Mouse (Mus musculus) layer of hippocampus, adult 9-10 months (tissue): ENCODE data around the gene Gtpbp8.

Source experiments
- DNase-seq: peaks from one replicate; pipeline ENCODE4 v3.0.0; 2022; ENCODE audit warnings: low spot score

Gene Gtpbp8

DNA sequence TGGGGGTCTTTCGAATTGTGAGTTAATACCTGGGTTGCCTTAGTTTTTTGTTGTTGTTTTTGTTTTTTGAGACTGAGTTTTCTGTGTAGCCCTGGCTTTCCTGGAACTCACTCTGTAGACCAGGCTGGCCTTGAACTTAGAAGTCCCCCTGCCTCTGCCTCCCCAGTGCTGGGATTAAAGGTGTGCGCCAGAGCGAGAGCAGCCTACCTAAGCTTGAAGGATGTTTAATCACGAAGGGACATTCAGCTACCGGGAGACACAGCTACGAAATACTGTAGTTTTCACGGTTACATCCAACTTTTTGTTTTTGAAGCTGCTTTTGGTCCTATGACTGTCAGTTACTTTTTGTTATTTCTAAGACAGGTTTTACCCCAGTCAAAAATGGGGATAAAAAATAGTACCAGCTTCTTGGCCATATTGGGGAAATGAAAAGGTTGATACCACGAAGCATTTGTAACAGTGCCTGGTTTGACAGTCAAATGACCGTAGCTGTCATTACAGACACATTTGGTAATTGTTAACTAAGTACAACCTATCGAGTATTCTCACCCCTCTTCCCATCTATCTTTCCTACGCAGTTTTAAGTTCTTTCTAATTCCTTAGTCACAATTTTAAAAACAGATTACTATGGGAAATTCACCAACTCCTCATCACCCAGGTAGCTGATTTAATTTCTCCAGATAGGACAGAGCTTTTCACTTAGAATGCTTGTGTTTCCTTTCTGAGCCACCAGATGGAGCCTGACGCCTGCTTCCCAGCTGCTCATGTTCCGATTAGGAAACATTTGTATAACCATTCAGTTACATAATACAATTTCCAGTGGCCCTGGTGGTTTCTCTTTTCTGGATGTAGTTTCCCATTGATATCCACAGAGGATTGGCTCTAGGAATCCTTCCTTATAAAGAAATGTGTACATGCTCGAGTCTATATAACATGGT lies 20.6 kb downstream of the Gtpbp8 start:
- DNase-seq = peak; percentile 89

DNA sequence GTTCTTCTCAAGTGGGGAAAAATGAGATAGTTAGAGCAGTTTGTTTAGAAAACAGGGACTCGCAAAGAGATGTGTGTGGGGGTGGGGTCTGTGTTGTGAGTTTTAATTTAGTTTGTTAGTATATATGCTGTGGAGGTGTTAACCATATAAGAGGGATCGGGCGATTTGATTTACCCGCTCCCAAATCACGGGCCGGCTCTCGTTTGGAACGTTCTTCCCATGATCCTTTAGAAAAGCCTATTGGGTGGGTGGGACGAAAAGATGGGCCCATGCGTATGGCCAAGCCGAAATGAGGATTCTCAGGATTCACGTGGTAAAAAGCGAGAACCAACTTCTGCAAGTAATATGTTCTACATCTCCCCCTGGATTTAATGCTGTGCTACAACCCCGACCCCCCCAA lies 21.3 kb downstream of the Gtpbp8 start:
- DNase-seq = no peak

DNA sequence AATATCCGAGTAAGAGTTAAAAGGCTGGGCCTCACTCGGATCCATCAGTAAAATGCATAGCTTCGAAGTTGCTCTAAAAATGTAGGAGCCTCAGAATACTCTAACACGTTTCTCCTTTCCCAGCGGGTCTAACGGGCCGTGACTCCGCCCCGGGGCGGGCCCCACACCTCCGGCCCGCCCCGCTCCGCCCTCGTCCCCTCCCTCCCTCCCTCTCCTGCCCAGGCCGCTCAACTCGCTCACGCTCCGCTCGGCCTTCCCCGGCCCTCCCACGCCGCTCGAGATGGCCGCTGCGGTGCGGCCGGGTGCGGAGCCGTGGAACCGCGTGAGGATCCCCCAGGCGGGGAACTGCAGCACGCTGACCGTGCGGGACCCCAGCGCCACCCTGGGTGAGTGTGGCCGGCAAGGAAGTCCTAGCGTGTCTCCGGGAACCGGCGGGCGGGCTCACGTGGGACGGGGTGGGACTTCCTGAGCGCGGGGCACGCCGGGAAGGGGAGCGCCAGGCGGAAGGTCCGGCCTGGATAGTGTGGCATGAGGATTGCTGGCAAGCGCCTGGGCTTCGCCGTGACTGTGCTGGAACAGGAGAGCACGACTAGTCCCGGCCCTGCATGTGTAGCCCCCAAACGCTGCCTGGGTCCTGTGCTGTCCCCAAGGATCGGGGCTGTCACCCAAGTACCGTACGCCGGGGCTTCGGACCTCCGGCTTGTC lies 21.9 kb downstream of the Gtpbp8 start, which contains the start of gene Nepro:
Gene Nepro, plus strand, starts transcription at position 219 of the 705 bp plus-strand sequence.
- peak; percentile 93 for DNase-seq

DNA sequence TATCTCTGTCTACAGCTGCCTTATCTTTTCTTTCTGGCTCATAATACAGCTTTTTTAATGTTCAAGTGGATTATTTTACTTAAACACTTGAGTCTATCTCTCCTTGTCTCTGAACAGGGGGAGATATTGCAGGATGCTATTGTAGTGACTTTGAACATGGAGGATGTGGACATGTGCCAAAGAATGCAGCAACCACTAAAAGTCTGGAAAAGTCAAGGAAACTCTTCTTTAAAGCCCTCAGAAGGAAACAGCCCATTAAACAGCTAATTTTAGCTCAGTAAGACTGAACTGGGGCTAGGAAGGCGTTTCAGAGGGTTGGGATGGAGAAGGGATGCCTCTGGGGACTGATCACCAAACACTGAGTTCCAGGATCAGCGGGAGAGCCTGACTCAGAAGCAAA lies 23.5 kb downstream of the Gtpbp8 start:
- no peak for DNase-seq

DNA sequence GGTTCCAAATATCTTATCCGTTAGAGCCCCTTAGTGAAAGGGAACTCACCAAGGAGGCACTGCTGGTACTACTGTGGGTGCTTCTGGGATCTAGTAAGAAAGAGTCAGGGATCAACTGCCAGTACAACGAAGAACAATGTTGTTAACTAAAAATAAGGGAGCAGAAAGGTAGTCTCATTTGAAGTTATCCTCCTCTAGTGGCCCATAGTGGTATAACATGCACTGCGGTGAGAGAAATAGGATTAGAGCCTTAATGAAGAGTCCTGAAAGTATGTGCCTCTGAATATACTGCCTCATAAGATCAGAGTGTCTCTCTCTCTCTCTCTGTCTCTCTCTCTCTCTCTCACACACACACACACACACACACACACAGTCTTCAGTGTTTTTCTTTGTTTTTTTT lies 25.6 kb downstream of the Gtpbp8 start:
- no peak for DNase-seq

DNA sequence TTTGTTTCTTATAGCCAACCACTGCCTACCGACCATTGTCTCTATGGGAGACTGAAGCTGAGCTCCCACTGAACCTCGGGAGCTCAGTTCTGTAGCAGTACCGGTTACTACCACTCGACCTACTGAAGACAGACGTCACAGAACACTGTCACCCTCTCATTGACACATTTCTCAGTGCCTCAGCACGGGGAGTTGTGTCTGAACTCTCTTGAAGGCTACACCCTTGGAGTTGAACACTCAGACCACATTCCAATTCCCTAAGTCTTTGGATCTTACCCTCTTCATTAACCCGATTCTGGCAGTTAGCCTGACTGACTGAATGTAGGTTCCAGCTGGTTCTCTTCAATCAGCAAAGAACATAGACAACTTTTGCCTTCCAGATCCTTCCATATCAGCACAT lies 26.8 kb downstream of the Gtpbp8 start:
- no peak for DNase-seq

DNA sequence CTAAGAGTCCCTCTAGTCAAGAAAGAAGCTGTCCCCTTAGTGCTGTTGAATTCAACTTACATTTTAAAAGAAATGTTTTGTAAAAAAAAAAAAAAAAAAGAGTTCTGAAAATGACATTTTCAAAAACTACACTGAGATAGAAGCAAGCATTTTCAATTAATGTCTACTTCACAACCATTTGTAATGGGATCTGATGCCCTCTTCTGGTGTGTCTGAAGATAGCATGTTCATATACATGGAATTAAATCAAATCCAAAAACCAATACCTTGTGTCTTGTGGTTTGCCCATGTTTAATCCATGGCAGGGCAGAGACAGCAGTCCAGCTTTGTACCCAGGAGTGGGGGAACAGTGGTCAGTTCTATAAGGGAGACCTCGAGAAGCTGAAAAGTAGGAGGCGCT lies 28.3 kb downstream of the Gtpbp8 start:
- DNase-seq = no peak

DNA sequence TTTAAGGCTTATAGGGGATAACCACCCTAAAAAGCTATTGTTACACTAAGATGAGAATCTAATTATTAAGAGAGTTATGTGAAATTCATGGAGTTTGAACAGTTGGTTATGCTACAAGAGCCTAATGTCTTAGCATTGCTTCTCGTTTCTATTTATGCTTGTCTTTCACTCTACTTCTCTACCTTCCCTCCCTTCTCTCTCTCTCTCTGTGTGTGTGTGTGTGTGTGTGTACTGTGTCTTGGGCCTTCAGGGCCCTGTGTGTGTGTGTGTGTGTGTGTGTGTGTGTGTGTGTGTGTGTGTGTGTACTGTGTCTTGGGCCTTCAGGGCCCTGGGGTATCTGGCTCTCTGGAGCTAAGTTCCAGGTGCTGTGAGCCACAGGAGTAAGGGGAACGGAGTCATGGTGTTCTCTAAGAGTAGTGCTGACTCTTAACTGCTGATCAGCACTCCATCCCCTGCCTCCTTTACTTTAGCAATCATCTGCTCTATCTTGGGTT lies 29.0 kb downstream of the Gtpbp8 start:
- no peak for DNase-seq

DNA sequence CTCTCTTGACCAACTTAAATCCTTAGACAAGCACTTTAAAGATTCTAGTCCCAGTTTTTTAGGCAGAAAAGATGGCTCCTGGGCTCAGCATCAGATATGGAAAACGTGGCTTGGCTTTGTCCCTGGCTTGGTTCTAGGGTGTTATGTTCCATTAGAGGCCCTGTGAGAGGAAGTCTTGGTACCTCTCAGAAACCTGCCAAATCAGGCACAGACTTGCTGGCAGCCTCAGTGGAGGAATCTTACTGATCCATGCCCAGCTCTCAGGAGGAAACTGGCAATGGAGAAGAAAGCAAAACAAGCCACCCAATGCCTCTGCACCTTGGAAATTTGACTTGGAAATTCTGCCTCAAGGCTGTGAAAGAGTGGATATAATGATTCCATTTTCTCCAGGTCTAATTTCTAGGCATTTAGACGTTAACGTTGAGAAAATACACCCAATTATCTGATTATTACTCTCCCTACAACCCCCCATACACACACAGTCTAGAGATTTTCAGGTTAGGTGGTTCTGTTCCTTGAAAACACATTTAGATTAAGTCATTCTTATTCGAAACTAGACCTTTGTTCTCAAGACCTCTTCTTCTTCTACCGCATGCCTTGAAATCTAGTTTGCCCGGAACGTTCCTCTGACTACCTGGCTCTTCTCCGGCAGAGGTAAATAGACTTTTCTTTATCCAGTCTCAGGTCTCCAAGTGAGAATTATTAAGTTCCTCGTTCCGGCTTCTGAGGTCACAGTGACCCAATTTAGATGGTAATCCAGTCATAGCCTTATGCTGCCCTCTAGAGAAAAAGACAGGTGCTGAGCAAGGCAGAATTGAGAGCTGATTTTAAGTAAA lies 29.6 kb downstream of the Gtpbp8 start:
- no peak for DNase-seq

DNA sequence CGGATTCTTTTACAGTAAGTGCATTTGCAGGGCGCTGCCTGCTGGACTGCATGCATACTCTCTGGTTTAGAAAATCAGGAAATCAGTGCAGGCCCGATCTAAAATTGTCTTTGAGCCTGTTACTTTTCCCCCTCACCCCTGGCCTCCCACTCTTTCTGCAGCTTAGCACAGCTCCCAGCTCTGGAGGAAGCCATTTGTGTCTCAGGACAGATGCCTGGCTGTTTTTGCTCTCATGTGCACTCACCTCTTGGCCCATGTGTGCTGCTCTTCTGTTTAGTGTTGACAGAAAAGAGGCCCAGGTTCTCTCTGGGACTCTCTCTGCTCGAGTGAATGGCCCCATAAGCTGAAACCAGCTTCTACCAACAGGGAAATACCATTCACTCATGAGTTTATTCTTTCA lies 42.7 kb downstream of the Gtpbp8 start:
- no peak for DNase-seq

DNA sequence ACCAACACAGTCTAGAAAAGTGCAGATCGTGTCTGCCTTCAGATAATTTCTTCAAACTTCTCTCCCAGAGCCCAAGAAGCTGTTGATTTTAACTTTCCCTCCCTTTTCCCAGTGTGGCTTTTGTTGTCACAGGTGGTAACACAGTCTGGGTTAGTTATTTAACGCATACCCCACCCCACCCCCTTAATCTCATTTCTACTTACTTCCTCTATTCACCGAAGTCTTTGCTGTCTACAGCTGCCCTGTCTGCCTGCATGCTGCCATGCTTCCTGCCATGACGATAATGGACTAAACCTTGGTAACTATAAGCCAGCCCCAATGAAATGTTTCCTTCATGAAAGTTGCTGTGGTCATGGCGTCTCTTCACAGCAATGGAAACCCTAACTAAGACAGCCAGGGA lies 43.9 kb downstream of the Gtpbp8 start:
- DNase-seq = no peak

DNA sequence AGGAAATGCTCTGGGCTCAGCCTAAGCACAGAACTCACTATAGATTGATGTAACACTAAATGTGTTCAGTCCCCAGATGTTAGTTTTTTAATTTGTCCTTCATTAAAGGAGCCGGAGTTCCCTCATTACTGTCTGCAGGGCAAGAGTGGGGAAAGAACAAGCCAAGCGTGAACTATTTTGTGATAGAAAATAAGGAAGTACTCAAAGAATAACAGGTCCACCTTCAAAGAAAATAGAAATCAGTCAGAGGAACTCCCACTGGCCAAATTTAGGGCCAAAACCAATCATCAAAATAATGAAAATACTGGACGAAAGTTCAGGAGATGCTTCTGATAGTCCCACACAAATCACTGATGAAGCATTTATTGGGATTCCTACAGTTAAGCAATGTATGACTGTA lies 45.0 kb downstream of the Gtpbp8 start:
- DNase-seq = no peak

DNA sequence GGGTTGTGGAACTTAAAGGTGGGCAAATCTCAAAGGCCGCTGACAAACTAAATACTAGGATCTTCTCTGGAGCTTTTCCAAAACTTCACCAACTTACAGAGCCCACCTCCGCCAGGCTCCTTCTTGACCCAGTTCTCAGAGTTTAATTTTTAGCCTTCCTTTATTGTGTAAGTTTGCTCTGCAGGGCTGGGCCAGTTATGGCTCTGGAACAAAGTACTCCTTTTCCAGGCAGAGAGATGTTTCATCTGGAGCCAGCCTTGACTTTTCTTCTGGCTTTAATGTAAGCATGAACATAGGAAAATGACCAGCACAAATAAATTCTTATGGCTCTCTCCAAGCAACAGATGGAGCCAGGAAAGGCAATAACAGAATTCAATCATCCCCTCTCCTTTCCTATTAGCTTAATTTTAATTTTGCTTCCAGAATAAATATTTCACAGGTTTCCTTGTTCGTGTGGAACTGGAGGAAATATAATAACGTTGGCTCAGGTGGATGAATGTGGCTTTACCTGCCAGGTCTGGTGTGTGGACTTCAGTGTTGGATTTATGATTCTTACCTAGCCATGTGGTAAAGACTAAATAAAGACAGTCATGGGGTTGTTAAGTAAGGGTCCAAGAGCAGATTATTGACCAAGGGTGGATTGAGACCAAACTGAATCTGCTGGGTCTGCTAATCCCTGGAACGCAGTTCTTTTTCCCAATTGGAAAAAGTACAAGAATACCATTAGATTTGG lies 48.5 kb downstream of the Gtpbp8 start:
- DNase-seq = no peak

DNA sequence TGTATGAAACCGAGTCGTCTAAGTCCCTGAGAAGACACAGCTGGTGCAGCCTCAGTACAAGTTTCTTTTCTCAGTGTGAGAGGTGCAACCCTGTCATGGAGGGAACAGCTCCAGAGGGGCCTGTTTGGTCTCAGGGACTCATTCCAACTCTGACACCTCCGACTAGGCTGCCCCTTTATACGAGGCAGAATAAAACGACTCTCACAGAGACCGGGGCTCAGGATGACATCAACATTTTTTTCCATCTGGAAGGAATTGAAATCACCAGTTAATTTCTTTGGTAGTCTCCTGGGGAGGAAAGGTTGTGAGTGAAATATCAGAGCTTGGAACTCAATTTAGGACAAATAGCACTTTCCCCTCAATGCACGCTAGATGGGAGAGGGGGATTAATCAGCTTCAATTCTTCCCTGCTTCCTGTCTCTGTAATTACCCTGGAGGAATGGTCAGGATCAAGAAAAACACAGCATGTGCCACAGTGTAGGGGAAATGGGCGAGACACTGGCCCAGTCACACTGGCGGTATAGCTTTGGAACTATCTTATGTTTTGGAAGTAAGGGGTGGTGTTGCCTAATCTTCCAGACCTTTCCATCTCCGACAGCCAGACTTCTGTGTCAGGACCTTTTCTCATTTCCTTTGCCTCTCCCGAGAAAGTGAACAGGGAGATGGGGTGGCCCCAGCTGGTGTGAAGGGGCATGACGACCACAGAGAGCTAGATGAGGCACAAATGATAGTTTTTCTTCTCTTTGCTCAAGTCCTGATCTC lies 50.1 kb downstream of the Gtpbp8 start:
- DNase-seq = no peak

DNA sequence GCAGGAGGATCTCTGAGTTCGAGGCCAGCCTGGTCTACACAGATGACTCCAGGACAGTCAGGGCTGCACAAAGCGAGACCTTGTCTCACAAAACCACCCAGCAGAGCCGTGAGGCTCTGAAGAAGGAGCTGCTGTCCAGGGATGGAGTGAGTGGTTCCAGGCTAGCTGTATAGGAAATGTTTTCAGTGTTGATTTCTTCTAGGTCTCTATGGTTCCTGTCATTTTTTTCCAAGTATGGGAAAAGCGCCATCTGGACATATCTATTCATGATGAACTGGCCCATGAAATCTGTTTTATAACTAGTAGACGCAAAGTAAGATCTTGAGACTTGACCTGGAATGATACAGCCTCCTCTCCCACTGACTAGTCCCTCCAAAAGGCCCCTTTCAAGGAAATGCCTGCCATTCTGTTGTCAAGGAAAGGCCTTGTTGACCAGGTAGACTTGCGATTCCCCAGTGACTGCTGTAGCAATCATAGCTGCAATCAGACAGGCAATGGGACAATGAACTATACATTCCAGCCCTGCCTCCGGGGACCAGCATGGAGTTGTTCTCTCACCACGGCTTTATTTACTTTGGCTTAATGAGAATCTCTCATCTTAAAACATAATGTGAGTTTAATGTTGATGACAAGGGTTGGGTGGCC lies 50.8 kb downstream of the Gtpbp8 start:
- DNase-seq = no peak

DNA sequence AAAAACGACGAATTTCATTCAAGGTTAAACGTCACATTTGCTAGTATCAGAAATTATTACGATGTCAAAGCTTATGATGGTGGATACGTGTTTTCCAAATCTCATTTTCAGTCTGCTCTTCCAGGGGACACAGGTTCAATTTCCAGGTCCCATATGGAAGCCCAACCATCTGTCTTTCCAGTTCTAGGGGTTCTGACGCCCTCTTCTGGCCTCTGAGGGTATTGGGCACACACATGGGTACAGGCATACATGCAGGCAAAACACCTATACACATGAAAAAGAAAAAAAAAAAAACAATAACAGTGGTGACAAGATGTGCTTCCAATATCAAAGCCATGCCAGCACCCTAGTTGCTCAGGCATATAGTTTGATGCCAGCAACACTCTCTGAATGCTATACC lies 52.5 kb downstream of the Gtpbp8 start:
- DNase-seq = no peak

DNA sequence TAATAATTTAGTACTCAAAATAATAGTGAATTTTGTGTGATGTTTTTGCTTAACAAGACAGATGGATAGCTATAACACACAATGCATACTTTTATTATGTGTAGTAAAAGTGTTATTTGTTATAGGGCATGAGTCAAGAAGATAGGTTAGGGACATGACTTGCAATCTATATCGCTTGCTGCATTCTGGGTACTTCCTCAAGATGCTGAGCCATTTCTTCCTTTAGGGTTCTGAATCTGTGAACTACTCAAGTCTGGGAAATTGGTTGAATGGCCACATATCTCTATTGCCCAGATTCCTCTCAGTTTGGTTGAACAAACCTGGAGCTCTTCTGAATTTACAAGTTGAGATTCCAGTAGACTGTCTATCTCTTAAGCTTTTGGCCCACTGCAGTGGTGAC lies 53.6 kb downstream of the Gtpbp8 start:
- no peak for DNase-seq

DNA sequence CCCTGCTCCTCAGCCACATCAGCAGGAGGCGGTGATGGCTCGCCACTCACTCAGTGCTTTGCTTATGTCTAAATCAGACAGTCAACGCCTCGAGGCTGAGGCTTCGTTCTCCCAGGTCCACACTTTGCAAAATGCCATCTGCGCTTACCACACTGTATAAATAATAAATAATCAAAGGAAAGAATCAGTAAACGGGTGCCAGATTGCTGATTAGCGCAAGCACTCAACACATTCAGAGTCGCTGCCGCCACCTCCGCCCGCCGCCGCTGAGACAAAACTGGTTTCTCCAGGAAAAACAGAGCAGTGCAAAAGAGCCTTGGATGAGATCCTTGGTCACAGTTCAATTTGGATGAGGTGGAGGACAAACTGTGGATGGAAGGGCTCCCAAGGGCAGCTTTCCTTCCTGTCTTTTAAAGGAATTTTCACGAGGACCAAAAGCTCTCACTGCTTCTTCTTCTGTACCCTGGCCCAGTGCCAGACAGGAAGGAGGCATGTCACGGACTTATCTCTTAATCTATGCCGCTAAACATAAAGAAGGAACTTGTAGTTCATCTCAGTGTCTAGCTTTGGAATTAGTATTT lies 54.5 kb downstream of the Gtpbp8 start:
- peak; percentile 37 for DNase-seq

DNA sequence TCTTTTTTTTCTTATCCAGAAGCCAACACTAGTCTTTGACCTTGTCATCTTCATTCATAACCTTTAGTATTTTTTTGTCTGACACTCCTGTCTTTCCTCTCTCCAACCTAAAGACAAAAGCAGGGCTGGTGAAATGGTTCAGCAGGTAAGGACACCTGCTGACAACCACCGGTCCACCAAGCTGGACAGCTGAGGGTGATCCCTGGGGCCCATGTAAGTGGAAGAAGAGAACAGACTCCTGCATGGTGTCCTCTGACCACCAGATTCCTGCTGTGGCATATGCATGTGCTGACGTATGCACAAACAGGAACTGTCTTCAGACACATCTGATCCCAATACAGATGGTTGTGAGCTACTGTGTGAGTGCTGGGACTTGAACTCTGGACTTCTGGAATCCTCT lies 55.1 kb downstream of the Gtpbp8 start:
- no peak for DNase-seq

DNA sequence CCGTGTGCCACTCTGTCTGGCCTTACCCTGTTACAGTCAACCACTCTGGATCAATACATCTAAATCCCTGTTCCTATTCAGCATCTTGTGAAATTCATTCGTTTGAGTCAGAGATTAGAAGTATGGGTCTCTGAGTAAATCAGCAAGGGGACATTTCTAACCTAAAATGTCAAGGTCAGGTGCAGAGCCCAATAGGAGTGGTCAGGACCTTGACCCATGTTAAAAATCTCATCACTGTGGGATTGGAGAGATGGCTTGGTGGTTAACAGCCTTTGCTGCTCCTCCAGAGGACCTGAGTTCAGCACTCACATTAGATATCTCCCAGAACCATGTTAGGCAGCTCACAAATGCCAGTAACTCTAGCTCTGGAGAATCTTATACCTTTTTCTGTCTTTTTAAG lies 55.7 kb downstream of the Gtpbp8 start:
- DNase-seq = no peak
